Mouse (Mus musculus): ENCODE measurements around the gene Prdm10.

- TF ChIP-seq CTCF (IDR thresholded peaks at IDR 0.05; ENCODE audit: insufficient read depth, low read length) (no peak), POLR2A (IDR thresholded peaks at IDR 0.05; ENCODE audit: borderline replicate concordance, extremely low read depth, low read depth, low read length) (no peak)
Measured at GRCm38 (mm10) chr9:31387206-31387605, 106.9 kb downstream of the Prdm10 start.
